Mouse (Mus musculus) spleen, adult 2 months (tissue): ENCODE data around the gene Ppp2r5a. TPM values are rescaled to one million over a fixed set of nuclear protein-coding genes. Genes with fewer than 3 reads are reported as not detected.

ENCODE experiments used
- DNase-seq, 2 experiments: peaks; one replicate each; pipeline versions ENCODE4 v3.0.0 to v3.0.0-alpha.2; 2012 to 2021; ENCODE audit warnings: low spot score in 2 of 2, low read depth in 1 of 2
- H3K27ac ChIP-seq: fragments of 200-500 bp; 2 replicates; pipeline ENCODE4 v1.5.1; 2012; ENCODE audit warnings: low read length, inconsistent platforms; ENCODE audit not compliant: insufficient read depth
- H3K27me3 ChIP-seq: fragments of 200-500 bp; 2 replicates; pipeline ENCODE4 v1.6.1; 2012; ENCODE audit warnings: mild to moderate bottlenecking, moderate library complexity, low read length, inconsistent platforms; ENCODE audit not compliant: control insufficient read depth, insufficient read depth
- H3K36me3 ChIP-seq: fragments of 200-500 bp; 2 replicates; pipeline ENCODE4 v1.6.1; 2012; ENCODE audit warnings: mild to moderate bottlenecking, low read length, inconsistent platforms; ENCODE audit not compliant: control insufficient read depth, insufficient read depth
- H3K4me1 ChIP-seq: fragments of 200-500 bp; 2 replicates; pipeline ENCODE4 v1.6.1; 2011; ENCODE audit warnings: inconsistent platforms; ENCODE audit not compliant: control insufficient read depth, insufficient read depth, insufficient read length
- H3K4me3 ChIP-seq: fragments of 200-500 bp; 2 replicates; pipeline ENCODE4 v1.5.1; 2011; ENCODE audit warnings: mild to moderate bottlenecking, inconsistent platforms; ENCODE audit not compliant: insufficient read depth, insufficient read length; ENCODE audit errors: extremely low read depth
- CTCF ChIP-seq: fragments of 200-500 bp; IDR thresholded peaks from 2 replicates; pipeline ENCODE4 v1.5.1; 2011; ENCODE audit warnings: mild to moderate bottlenecking, inconsistent platforms; ENCODE audit not compliant: insufficient read depth, insufficient read length, insufficient replicate concordance; ENCODE audit errors: extremely low read depth
- POLR2A ChIP-seq: fragments of 200-500 bp; IDR thresholded peaks from 2 replicates; pipeline ENCODE4 v1.6.1; 2011; ENCODE audit warnings: low read depth, low read length, inconsistent platforms
- WGBS: fragments of 180-500 bp; shearing (Covaris S2); methylation state at CpG from one replicate; pipeline ENCODE4 v1.1.7; 2018; 5-methylcytosine and 5-hydroxymethylcytosine counted together
- polyA plus RNA-seq: library from polyadenylated mRNA; depleted of rRNA; stranded (reverse); fragments of >200 nt; gene quantifications from 2 replicates; pipeline ENCODE4 v1.2.3, GENCODE M21; 2012

The Ppp2r5a gene
- polyA plus RNA-seq, 1 experiment, result 49.2 TPM

DNA sequence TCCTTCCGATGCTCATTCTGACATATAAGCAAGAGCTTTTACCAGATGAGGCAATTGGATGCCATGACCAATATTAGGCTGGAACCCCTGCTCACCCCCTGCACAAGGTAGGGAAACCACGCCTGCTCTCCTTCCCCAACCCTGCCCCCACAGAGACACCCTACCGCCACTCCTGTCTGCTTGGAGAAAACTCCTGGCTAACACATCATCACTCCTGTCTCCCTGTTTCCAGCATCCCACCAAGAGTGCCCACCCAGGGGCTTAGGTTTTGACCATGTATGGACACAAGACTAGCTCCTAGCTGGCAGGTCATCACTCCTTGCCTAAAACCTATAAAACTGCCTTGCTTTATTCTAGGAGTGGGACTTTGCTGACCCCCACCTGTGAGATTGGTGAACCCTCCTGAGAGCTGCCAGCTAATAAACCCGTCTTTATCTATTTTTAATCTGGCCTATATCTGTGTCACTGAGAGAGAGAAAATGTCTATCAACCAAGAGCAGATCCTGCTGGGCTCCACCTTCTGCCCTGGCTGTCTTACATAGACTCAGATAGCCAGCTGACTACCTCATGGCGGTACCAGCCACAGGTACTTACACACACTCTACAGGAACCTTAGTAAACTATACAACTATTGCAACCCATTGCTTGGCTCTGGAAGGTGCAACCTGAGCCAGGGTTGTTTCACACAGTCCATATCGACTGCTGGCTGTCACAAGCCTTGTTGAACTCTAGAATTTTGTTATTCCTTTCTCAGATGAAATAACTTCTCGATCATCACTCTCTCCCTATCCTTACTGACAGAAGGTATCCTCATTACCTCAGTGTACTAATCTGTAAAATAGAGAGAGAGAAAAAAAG, 78.1 kb downstream of the Ppp2r5a start:
- Histone ChIP-seq H3K36me3 (no peaks in the 10 kb centered on the region), H3K4me1 (peaks cover 24% of the 10 kb centered on the region; the same call in 1 of the 2 replicates), H3K27me3 (no peaks in the 10 kb centered on the region), H3K27ac (peak overlapping the region; percentile 47; the same call in 1 of the 2 replicates), H3K4me3 (no peak overlapping the region)
- no peak for DNase-seq
- no peak for TF ChIP-seq CTCF
- TF ChIP-seq POLR2A, result no peak
- WGBS, result 74% methylated on average over 7 of the region's 7 CpGs

DNA sequence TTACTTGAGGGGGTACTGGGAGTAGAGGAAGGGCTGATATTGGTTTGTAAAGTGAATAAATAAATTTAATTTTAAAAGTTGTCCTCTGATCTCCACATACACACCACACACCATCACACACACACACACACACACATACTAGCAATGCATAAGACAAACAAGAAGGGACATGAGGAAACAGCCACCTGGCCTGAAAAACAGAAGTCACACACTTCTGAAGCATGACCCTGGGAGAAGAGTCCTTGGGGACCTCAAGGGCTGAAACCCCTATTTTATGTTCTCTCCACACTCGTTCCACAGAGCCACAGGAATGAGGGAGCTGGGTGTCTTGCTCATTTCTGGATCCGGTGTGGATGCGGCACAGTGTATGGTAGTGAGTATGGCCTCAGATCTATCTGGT, 79.7 kb downstream of the Ppp2r5a start:
- Histone ChIP-seq H3K27me3 (no peaks in the 10 kb centered on the region), H3K4me3 (no peak overlapping the region), H3K36me3 (no peaks in the 10 kb centered on the region), H3K4me1 (peaks cover 17% of the 10 kb centered on the region; the same call in 1 of the 2 replicates), H3K27ac (peak overlapping the region; percentile 36; the same call in 1 of the 2 replicates)
- whole genome bisulfite sequencing, result 74% methylated on average over 3 of the region's 3 CpGs
- DNase-seq, result peak; percentile 39 to 49
- TF ChIP-seq POLR2A, result no peak
- no peak for TF ChIP-seq CTCF

GRCm38 (mm10) chr1:191318686-191319085, 84.4 kb downstream of the Ppp2r5a start:
- no peak overlapping the region for H3K27ac ChIP-seq
- H3K4me1 ChIP-seq, result peaks cover 10% of the 10 kb centered on the region
- no peaks in the 10 kb centered on the region for H3K36me3 ChIP-seq
- H3K27me3 ChIP-seq, result no peaks in the 10 kb centered on the region
- WGBS, result 81% methylated on average over 5 of the region's 5 CpGs
- DNase-seq, result no peak
- TF ChIP-seq CTCF (no peak), POLR2A (no peak)
- H3K4me3 ChIP-seq, result no peak overlapping the region

DNA sequence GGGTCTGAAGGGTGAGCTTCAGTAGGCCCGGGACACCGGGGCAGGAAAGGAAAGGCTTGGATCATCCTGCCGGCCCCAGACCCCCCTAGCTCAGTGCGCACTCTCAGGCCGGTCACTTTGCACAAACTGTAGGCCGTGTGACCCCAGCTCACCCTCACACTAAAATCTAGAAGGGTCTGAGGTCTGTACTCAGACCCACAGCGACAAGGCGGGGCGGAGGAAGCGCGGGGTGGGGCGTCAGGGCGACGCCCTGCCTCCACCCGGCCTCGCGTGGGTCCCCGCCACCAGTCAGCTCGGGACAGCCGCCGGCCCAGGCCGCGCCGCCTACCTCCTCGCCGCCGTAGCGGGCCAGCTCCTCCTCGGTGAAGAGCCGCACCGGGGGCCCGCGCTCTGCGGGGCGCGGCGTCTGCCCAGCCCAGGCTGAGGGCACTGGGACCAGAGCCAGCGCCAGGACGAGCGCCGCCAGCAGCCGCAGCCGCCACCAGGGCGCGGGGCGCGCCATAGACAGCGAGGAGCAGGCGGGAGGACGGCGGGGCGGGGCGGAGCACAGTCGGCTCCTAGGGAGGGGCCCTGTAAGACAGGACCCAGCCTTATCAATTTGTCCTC, 85.4 kb downstream of the Ppp2r5a start, which contains the start of gene Nenf:
Nenf (minus strand) TSS at position 604 of the 606 bp plus-strand sequence.
- no peaks in the 10 kb centered on the region for H3K36me3 ChIP-seq
- H3K27me3 ChIP-seq, result no peaks in the 10 kb centered on the region
- TF ChIP-seq POLR2A, result peak; percentile 77
- TF ChIP-seq CTCF, result no peak
- H3K4me1 ChIP-seq, result peaks cover 6% of the 10 kb centered on the region; the same call in 1 of the 2 replicates
- H3K4me3 ChIP-seq, result peak within 1 kb of the TSS; percentile 74
- 2% methylated on average over 52 of the region's 54 CpGs for WGBS
- peak within 1 kb of the TSS; percentile 80 for H3K27ac ChIP-seq
- DNase-seq, result peak; percentile 42 to 76

DNA sequence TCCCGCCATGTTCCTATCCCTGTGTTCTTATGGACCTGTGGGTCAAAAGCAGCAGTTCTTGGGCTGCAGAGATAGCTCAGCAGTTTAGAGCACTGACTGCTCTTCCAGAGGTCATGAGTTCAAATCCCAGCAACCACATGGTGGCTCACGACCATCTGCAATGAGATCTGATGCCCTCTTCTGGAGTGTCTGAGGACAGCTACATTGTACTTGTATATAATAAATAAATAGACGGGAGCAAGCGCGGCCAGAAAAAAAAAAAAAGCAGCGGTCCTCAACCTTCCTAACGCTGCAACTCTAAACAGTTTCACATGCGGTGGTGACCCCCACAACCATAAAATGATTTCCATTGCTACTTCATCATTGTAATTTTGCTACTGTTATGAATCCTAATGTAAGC, 86.3 kb downstream of the Ppp2r5a start:
- 82% methylated on average over 8 of the region's 8 CpGs for WGBS
- H3K4me1 ChIP-seq, result peaks cover 6% of the 10 kb centered on the region; the same call in 1 of the 2 replicates
- no peaks in the 10 kb centered on the region for H3K27me3 ChIP-seq
- TF ChIP-seq POLR2A (no peak), CTCF (no peak)
- no peak overlapping the region for H3K4me3 ChIP-seq
- no peaks in the 10 kb centered on the region for H3K36me3 ChIP-seq
- H3K27ac ChIP-seq, result no peak overlapping the region
- DNase-seq, result no peak

GRCm38 (mm10) chr1:191313926-191314325, 89.1 kb downstream of the Ppp2r5a start:
- WGBS, result 79% methylated on average over 4 of the region's 4 CpGs
- H3K4me1 ChIP-seq, result peaks cover 6% of the 10 kb centered on the region; the same call in 1 of the 2 replicates
- DNase-seq, result no peak

More at GRCm38 (mm10) chr1:191313926-191314325, 89.1 kb downstream of the Ppp2r5a start:
- Histone ChIP-seq H3K27ac (no peak overlapping the region), H3K36me3 (no peaks in the 10 kb centered on the region), H3K4me3 (no peak overlapping the region), H3K27me3 (no peaks in the 10 kb centered on the region)
- TF ChIP-seq POLR2A (no peak), CTCF (no peak)
